Mouse (Mus musculus): ENCODE data around the gene Pnp2. TPM values are rescaled to one million over a fixed set of nuclear protein-coding genes. Genes with fewer than 3 reads are reported as not detected.
"Not testable (repeated sequence)": the region's sequence is repeated elsewhere in the genome, so short reads cannot be mapped to it uniquely, and the experiment has no call there.

Pnp2 gene
- polyA plus RNA-seq, 1 experiment from 2014 or later, result 1.1 TPM

GRCm38 (mm10) chr14:50969558-50970544, 14.1 kb downstream of the Pnp2 start:
- Histone ChIP-seq H3K27ac (no peak overlapping the region), H3K27me3 (ENCODE audit: insufficient read depth, low read length) (no peaks in the 10 kb centered on the region), H3K9me3 (replicated peaks; ENCODE audit: low read length) (no peaks in the 10 kb centered on the region), H3K36me3 (ENCODE audit: insufficient read depth, low read length) (no peaks in the 10 kb centered on the region), H3K4me1 (replicated peaks; ENCODE audit: insufficient read depth, low read length) (no peaks in the 10 kb centered on the region), H3K4me2 (ENCODE audit: low read length) (no peak overlapping the region), H3K4me3 (replicated peaks; ENCODE audit: low read depth, low read length) (no peak overlapping the region), H3K9ac (ENCODE audit: low read depth, low read length) (no peak overlapping the region)
- TF ChIP-seq CTCF (IDR thresholded peaks at IDR 0.05; ENCODE audit: low read depth), result no peak
- DNase-seq (ENCODE audit: low spot score), result no peak
- no peak for ATAC-seq (replicated peaks; ENCODE audit: low FRiP score, low read depth)
- 45% methylated on average over 12 of the region's 12 CpGs for WGBS

- no peak for TF ChIP-seq CTCF (IDR thresholded peaks at IDR 0.05; ENCODE audit: low read depth)
- Histone ChIP-seq H3K4me2 (ENCODE audit: low read length) (no peak overlapping the region), H3K9me3 (replicated peaks; ENCODE audit: low read length) (no peaks in the 10 kb centered on the region), H3K4me3 (replicated peaks; ENCODE audit: low read depth, low read length) (no peak overlapping the region), H3K27me3 (ENCODE audit: insufficient read depth, low read length) (no peaks in the 10 kb centered on the region), H3K4me1 (replicated peaks; ENCODE audit: insufficient read depth, low read length) (no peaks in the 10 kb centered on the region), H3K9ac (ENCODE audit: low read depth, low read length) (no peak overlapping the region), H3K27ac (no peak overlapping the region), H3K36me3 (ENCODE audit: insufficient read depth, low read length) (no peaks in the 10 kb centered on the region)
- ATAC-seq (replicated peaks; ENCODE audit: low FRiP score, low read depth), result no peak
- no peak for DNase-seq (ENCODE audit: low spot score)
- 38% methylated on average over 1 of the region's 1 CpGs for WGBS
Observed at GRCm38 (mm10) chr14:50970822-50971221, 15.0 kb downstream of the Pnp2 start.

GRCm38 (mm10) chr14:50973054-50973453, 17.3 kb downstream of the Pnp2 start:
- H3K9me3 ChIP-seq (replicated peaks; ENCODE audit: low read length); DNase-seq (ENCODE audit: low spot score); H3K4me2 ChIP-seq (ENCODE audit: low read length); H3K27ac ChIP-seq; H3K27me3 ChIP-seq (ENCODE audit: insufficient read depth, low read length); ATAC-seq (replicated peaks; ENCODE audit: low FRiP score, low read depth); H3K4me1 ChIP-seq (replicated peaks; ENCODE audit: insufficient read depth, low read length); H3K9ac ChIP-seq (ENCODE audit: low read depth, low read length); H3K4me3 ChIP-seq (replicated peaks; ENCODE audit: low read depth, low read length); H3K36me3 ChIP-seq (ENCODE audit: insufficient read depth, low read length): not testable (repeated sequence)
- WGBS, result 92% methylated on average over 4 of the region's 5 CpGs

GRCm38 (mm10) chr14:50973700-50974099, 17.9 kb downstream of the Pnp2 start:
- Histone ChIP-seq H3K36me3 (ENCODE audit: insufficient read depth, low read length) (no peaks in the 10 kb centered on the region), H3K9me3 (replicated peaks; ENCODE audit: low read length) (no peaks in the 10 kb centered on the region), H3K27ac (peak overlapping the region; percentile 20; the same call in 1 of the 2 replicates), H3K4me2 (ENCODE audit: low read length) (no peak overlapping the region), H3K4me3 (replicated peaks; ENCODE audit: low read depth, low read length) (no peak overlapping the region), H3K9ac (ENCODE audit: low read depth, low read length) (no peak overlapping the region), H3K4me1 (replicated peaks; ENCODE audit: insufficient read depth, low read length) (peaks cover 4% of the 10 kb centered on the region; the same call in 1 of the 2 replicates), H3K27me3 (ENCODE audit: insufficient read depth, low read length) (no peaks in the 10 kb centered on the region)
- ATAC-seq (replicated peaks; ENCODE audit: low FRiP score, low read depth) (0 out of 2 replicates have a peak, but pooled peaks have one; percentile 37), DNase-seq (ENCODE audit: low spot score) (peak; percentile 27)
- 38% methylated on average over 4 of the region's 4 CpGs for WGBS
- no peak for TF ChIP-seq CTCF (IDR thresholded peaks at IDR 0.05; ENCODE audit: low read depth)

- Histone ChIP-seq H3K9ac (ENCODE audit: low read depth, low read length) (no peak overlapping the region), H3K9me3 (replicated peaks; ENCODE audit: low read length) (no peaks in the 10 kb centered on the region), H3K4me3 (replicated peaks; ENCODE audit: low read depth, low read length) (no peak overlapping the region), H3K4me1 (replicated peaks; ENCODE audit: insufficient read depth, low read length) (peaks cover 4% of the 10 kb centered on the region; the same call in 1 of the 2 replicates), H3K27ac (no peak overlapping the region), H3K4me2 (ENCODE audit: low read length) (no peak overlapping the region), H3K27me3 (ENCODE audit: insufficient read depth, low read length) (no peaks in the 10 kb centered on the region), H3K36me3 (ENCODE audit: insufficient read depth, low read length) (no peaks in the 10 kb centered on the region)
- no peak for TF ChIP-seq CTCF (IDR thresholded peaks at IDR 0.05; ENCODE audit: low read depth)
- no peak for ATAC-seq (replicated peaks; ENCODE audit: low FRiP score, low read depth)
- WGBS, result 68% methylated on average over 5 of the region's 5 CpGs
- DNase-seq (ENCODE audit: low spot score), result no peak
Observed at GRCm38 (mm10) chr14:50975001-50975400, 19.2 kb downstream of the Pnp2 start.

- ATAC-seq (replicated peaks; ENCODE audit: low FRiP score, low read depth) (no peak; the same call in 1 of the 2 replicates), DNase-seq (ENCODE audit: low spot score) (peak; percentile 79)
- Histone ChIP-seq H3K4me3 (replicated peaks; ENCODE audit: low read depth, low read length) (no peak overlapping the region), H3K36me3 (ENCODE audit: insufficient read depth, low read length) (no peaks in the 10 kb centered on the region), H3K4me2 (ENCODE audit: low read length) (no peak overlapping the region), H3K9me3 (replicated peaks; ENCODE audit: low read length) (no peaks in the 10 kb centered on the region), H3K9ac (ENCODE audit: low read depth, low read length) (no peak overlapping the region), H3K4me1 (replicated peaks; ENCODE audit: insufficient read depth, low read length) (peaks cover 4% of the 10 kb centered on the region; the same call in 1 of the 2 replicates), H3K27ac (no peak overlapping the region), H3K27me3 (ENCODE audit: insufficient read depth, low read length) (no peaks in the 10 kb centered on the region)
- 12% methylated on average over 9 of the region's 9 CpGs for WGBS
- TF ChIP-seq CTCF (IDR thresholded peaks at IDR 0.05; ENCODE audit: low read depth), result peak; percentile 59
Observed at GRCm38 (mm10) chr14:50976674-50977073, 20.9 kb downstream of the Pnp2 start.

- H3K27ac ChIP-seq; H3K4me3 ChIP-seq (replicated peaks; ENCODE audit: low read depth, low read length); H3K27me3 ChIP-seq (ENCODE audit: insufficient read depth, low read length); H3K36me3 ChIP-seq (ENCODE audit: insufficient read depth, low read length); DNase-seq (ENCODE audit: low spot score); H3K9ac ChIP-seq (ENCODE audit: low read depth, low read length); H3K4me2 ChIP-seq (ENCODE audit: low read length); ATAC-seq (replicated peaks; ENCODE audit: low FRiP score, low read depth); H3K9me3 ChIP-seq (replicated peaks; ENCODE audit: low read length); H3K4me1 ChIP-seq (replicated peaks; ENCODE audit: insufficient read depth, low read length): not testable (repeated sequence)
- 77% methylated on average over 6 of the region's 6 CpGs for WGBS
Observed at GRCm38 (mm10) chr14:50978451-50978850, 22.7 kb downstream of the Pnp2 start.

All from kidney, postnatal 0 days (tissue).